Mouse (Mus musculus) kidney, adult 2 months (tissue): ENCODE results near the gene Slc47a2. TPM values are rescaled to one million over a fixed set of nuclear protein-coding genes. Genes with fewer than 3 reads are reported as not detected.

ENCODE experiments used
- DNase-seq: peaks from one replicate; pipeline ENCODE4 v3.0.0; 2021
- H3K27ac ChIP-seq: fragments of 200-500 bp; 2 replicates; pipeline ENCODE4 v1.5.1; 2012; ENCODE audit warnings: low read depth, low read length, control low read depth, inconsistent platforms; ENCODE audit not compliant: insufficient read depth
- H3K27me3 ChIP-seq: fragments of 200-500 bp; replicated peaks from 2 replicates; pipeline ENCODE4 v1.6.1; 2012; ENCODE audit warnings: mild to moderate bottlenecking, moderate library complexity, low read length, inconsistent platforms; ENCODE audit not compliant: control insufficient read depth, insufficient read depth
- H3K36me3 ChIP-seq: fragments of 200-500 bp; 2 replicates; pipeline ENCODE4 v1.6.1; 2012; ENCODE audit warnings: mild to moderate bottlenecking, moderate library complexity, low read length, inconsistent platforms; ENCODE audit not compliant: control insufficient read depth, insufficient read depth
- H3K4me1 ChIP-seq: fragments of 200-500 bp; 2 replicates; pipeline ENCODE4 v1.6.1; 2011; ENCODE audit warnings: low read length; ENCODE audit not compliant: control insufficient read depth, insufficient read depth
- H3K4me3 ChIP-seq: fragments of 200-500 bp; 2 replicates; pipeline ENCODE4 v1.5.1; 2011; ENCODE audit warnings: mild to moderate bottlenecking, low read depth, low read length, control low read depth; ENCODE audit not compliant: insufficient read depth
- CTCF ChIP-seq: fragments of 200-500 bp; conservative IDR thresholded peaks from 2 replicates; pipeline ENCODE4 v1.5.1; 2011; ENCODE audit warnings: low read depth, mild to moderate bottlenecking, control low read depth, low read length, moderate library complexity, mixed read lengths; ENCODE audit not compliant: insufficient read depth, insufficient read length
- POLR2A ChIP-seq: fragments of 200-500 bp; IDR thresholded peaks from one replicate; pipeline ENCODE4 v1.6.1; 2011; ENCODE audit warnings: low read depth, low read length, control low read depth
- WGBS: fragments of 180-500 bp; shearing (Covaris S2); methylation state at CpG from one replicate; pipeline ENCODE4 v1.1.7; 2018; 5-methylcytosine and 5-hydroxymethylcytosine counted together
- polyA plus RNA-seq: library from polyadenylated mRNA; depleted of rRNA; stranded (reverse); fragments of >200 nt; gene quantifications from 2 replicates; pipeline ENCODE4 v1.2.3, GENCODE M21; 2012

The Slc47a2 gene
- polyA plus RNA-seq, 1 experiment: 1.5 TPM

DNA sequence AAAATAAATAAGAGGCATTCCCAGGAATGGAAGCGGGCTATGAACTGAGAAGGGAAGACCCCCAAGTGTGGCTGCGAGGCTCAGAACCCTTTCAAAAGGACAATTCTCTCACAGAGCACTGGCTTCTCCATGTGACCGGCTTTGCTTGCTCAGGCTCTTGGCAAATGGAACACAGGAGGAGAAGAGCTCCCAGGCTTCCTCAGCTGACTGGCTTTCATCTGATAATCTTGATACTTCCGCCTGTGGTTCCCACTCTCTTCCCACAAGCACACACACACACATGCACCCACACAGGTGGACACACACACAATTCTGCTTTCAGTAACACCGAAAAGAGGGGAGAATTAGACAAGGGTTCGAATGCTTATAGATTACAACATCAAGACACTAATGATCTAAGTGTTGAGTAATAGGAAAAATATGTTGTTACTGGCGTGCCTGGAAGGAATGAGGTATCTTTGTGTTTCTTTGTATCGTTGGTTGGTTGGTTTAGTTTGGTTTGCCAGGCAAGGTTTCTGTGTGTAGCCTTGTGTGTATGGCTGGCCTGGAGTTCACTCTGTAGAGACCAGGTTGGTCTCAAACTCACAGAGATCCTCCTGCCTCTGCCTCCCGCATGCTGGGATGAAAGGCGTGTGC, 59.1 kb downstream of the Slc47a2 start:
- H3K36me3 ChIP-seq: no peaks in the 10 kb centered on the region
- H3K27me3 ChIP-seq: no peaks in the 10 kb centered on the region
- H3K4me3 ChIP-seq: no peak overlapping the region
- TF ChIP-seq POLR2A (no peak), CTCF (no peak)
- WGBS: 87% methylated on average over 10 of the region's 10 CpGs
- H3K4me1 ChIP-seq: no peaks in the 10 kb centered on the region
- no peak overlapping the region; the same call in 1 of the 2 replicates for H3K27ac ChIP-seq
- DNase-seq: no peak

DNA sequence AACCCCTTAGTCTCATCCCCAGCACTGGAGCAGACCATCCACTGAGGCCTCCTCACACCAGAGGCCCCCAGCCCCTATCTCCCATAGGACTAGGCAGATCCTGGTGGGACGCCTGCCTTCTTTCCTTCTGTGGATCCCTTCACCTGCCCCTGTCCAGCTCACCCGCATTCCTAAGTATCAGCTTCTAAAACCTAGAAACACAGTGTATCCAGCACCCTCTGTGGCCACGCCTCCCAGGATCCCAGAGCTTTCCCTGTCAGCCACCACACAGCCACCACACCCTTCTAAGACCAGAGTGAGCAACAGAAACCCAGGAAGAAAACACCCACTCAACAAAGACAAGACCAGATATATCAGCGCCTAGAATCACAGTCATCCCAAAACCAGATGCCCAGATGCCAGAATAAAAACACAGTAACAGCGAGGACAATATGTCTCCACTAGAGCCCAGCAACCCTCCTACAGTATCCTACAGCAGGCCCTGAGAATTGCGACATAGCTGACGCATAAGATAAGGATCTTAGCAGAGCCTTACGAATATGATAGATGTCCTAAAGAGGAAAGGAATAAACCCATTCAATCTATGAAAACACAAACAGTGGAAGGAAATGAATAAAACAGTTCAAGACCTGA, 64.1 kb downstream of the Slc47a2 start:
- H3K4me3 ChIP-seq: no peak overlapping the region
- WGBS: 78% methylated on average over 8 of the region's 8 CpGs
- no peak overlapping the region for H3K27ac ChIP-seq
- no peak for DNase-seq
- TF ChIP-seq POLR2A (no peak), CTCF (no peak)
- H3K27me3 ChIP-seq: no peaks in the 10 kb centered on the region
- H3K4me1 ChIP-seq: no peaks in the 10 kb centered on the region
- H3K36me3 ChIP-seq: no peaks in the 10 kb centered on the region

DNA sequence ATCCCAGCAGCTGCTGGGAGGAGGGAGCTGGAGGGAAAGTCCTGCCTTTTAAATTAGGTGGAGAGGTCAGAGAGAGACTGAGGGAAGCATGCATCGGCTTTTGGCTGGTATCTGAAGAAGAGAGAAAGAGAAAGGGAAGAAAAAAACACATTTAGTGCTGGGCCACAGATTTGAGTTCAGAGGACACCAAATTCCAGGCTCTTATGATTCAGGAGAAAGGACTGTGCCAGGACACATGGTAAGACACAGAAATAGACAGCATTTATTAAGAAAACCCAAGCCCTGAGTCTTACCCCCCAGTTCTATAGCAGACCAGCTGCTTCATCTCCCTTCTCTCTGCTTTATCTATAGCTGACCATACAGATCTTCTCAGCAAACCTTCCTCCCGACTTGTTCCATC, 64.7 kb downstream of the Slc47a2 start:
- TF ChIP-seq POLR2A (no peak), CTCF (no peak)
- DNase-seq: no peak
- no peak overlapping the region for H3K27ac ChIP-seq
- WGBS: 62% methylated on average over 2 of the region's 2 CpGs
- no peaks in the 10 kb centered on the region for H3K27me3 ChIP-seq
- H3K36me3 ChIP-seq: no peaks in the 10 kb centered on the region
- no peaks in the 10 kb centered on the region for H3K4me1 ChIP-seq
- no peak overlapping the region for H3K4me3 ChIP-seq

DNA sequence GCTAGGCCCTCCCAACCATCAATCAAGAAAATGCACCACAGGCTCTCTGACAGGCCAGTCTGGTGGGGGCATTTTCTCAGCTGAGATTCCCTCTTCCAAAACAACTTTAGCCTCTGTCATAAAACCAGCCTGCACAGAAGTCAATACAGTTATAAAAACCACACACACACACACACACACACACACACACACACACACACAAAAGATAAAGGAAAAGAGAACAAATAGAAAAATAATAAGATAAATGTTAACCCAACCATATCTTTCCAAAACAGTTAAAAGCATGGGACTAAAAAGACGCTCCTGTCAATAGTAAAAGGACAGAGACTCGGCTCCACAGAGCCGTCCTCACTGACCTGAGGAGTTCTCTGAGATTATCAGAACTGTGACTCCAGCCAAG, 66.2 kb downstream of the Slc47a2 start:
- Histone ChIP-seq H3K27ac (no peak overlapping the region), H3K4me1 (no peaks in the 10 kb centered on the region), H3K27me3 (no peaks in the 10 kb centered on the region), H3K36me3 (no peaks in the 10 kb centered on the region), H3K4me3 (no peak overlapping the region)
- TF ChIP-seq CTCF (no peak), POLR2A (no peak)
- WGBS: 77% methylated on average over 3 of the region's 3 CpGs
- no peak for DNase-seq

DNA sequence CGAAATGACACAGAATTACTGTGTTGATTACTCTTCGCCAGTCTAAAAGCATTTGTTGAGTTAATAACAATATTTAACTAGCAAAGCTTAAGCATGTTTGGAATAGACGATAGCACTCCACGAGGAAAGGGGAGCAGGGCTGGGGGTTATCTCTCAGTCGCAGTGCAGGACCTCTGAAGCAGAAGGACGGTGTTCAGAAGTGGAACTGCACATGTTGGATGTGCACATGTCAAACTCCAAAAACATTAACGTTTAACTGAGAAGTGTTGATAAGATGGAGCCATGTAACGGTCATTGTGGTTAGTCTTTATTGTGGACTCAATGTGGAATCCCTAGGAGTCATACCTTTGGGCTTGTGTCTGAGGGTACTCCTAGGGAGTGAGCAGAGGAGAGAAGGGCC, 67.6 kb downstream of the Slc47a2 start:
- Histone ChIP-seq H3K4me3 (no peak overlapping the region), H3K27ac (no peak overlapping the region), H3K4me1 (no peaks in the 10 kb centered on the region), H3K36me3 (no peaks in the 10 kb centered on the region), H3K27me3 (no peaks in the 10 kb centered on the region)
- no peak for DNase-seq
- 74% methylated on average over 8 of the region's 8 CpGs for WGBS
- TF ChIP-seq CTCF: no peak
- no peak for TF ChIP-seq POLR2A

DNA sequence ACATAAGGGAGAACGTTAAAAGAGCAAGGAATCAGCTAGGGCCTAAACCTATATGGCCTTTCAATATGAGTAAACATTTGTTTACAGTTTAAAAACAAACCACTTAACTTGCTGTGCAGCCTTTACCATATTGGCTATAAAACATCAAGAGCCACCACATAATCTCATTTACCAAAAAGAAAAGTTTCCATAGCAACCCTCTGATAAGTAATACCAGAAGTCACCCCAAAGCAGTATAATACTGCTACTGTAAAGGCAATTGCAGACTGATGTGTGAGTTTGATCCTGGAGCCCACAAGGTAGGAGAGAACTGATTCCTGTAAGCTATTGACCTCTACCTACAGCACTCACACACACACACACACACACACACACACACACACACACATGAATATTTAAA, 68.2 kb downstream of the Slc47a2 start:
- WGBS: 83% methylated on average over 1 of the region's 1 CpGs
- Histone ChIP-seq H3K27me3 (no peaks in the 10 kb centered on the region), H3K4me3 (no peak overlapping the region)

DNA sequence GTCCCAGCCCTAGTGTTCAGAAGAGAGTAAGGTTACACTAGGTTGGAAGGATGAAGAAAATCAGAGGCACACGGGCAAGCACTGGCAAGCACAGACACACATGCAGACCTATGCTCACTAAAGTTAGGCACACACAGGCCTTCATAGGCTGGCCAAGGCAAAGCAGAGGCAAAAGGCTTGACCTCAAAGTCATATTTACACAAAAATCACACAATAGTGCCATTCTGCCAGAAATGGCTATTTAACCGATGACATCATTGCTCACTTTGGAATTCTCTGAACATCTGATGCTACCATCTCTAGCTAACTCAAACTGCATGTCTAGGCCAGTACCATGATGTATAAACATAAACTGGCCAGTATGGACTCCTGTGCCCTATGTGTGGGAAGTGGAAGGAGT, 68.7 kb downstream of the Slc47a2 start:
- WGBS: 94% methylated on average over 2 of the region's 2 CpGs
- no peak for DNase-seq
- Histone ChIP-seq H3K4me3 (no peak overlapping the region), H3K27me3 (no peaks in the 10 kb centered on the region), H3K4me1 (no peaks in the 10 kb centered on the region), H3K27ac (no peak overlapping the region), H3K36me3 (no peaks in the 10 kb centered on the region)
- TF ChIP-seq CTCF (no peak), POLR2A (no peak)

More for the DNA sequence above, 68.2 kb downstream of the Slc47a2 start:
- no peak overlapping the region for H3K27ac ChIP-seq
- no peaks in the 10 kb centered on the region for H3K36me3 ChIP-seq
- TF ChIP-seq CTCF (no peak), POLR2A (no peak)
- no peak for DNase-seq
- H3K4me1 ChIP-seq: no peaks in the 10 kb centered on the region
